Mouse (Mus musculus) forebrain, embryonic 15.5 days (tissue): ENCODE results near the gene Fads6. TPM values are rescaled to one million over a fixed set of nuclear protein-coding genes. Genes with fewer than 3 reads are reported as not detected.
A peak's percentile ranks its signal among the peaks of the same experiment; 100 is the strongest.

ENCODE experiments used
- ATAC-seq: fragments of 200-750 bp; cut with Nextera tagmentation; replicated peaks from 2 replicates; pipeline ENCODE4 v1.8.0; 2017; ENCODE audit warnings: mild to moderate bottlenecking, moderate TSS enrichment, moderate library complexity
- H3K27ac ChIP-seq: fragments of 300-500 bp; sonication (generic); replicated peaks from 2 replicates; pipeline ENCODE4 v1.5.1; 2015; ENCODE audit warnings: mild to moderate bottlenecking, inconsistent platforms
- H3K27me3 ChIP-seq: fragments of 300-500 bp; sonication (generic); 2 replicates; pipeline ENCODE4 v1.6.1; 2015; ENCODE audit warnings: inconsistent platforms
- H3K36me3 ChIP-seq: fragments of 300-500 bp; sonication (generic); 2 replicates; pipeline ENCODE4 v1.6.1; 2015; ENCODE audit warnings: mild to moderate bottlenecking, inconsistent platforms
- H3K4me1 ChIP-seq: fragments of 300-500 bp; sonication (generic); 2 replicates; pipeline ENCODE4 v1.6.1; 2015; ENCODE audit warnings: inconsistent platforms
- H3K4me2 ChIP-seq: fragments of 300-500 bp; sonication (generic); replicated peaks from 2 replicates; pipeline ENCODE4 v1.6.1; 2015; ENCODE audit warnings: mild to moderate bottlenecking, inconsistent platforms
- H3K4me3 ChIP-seq: fragments of 300-500 bp; sonication (generic); 2 replicates; pipeline ENCODE4 v1.5.1; 2015; ENCODE audit warnings: mild to moderate bottlenecking, inconsistent platforms
- H3K9ac ChIP-seq: fragments of 300-500 bp; sonication (generic); replicated peaks from 2 replicates; pipeline ENCODE4 v1.6.1; 2015; ENCODE audit warnings: mild to moderate bottlenecking, inconsistent platforms
- H3K9me3 ChIP-seq: fragments of 300-500 bp; sonication (generic); 2 replicates; pipeline ENCODE4 v1.6.1; 2016; ENCODE audit warnings: inconsistent platforms
- WGBS: fragments of 180-500 bp; shearing (Covaris S2); methylation state at CpG from one replicate; pipeline ENCODE4 v1.1.7; 2015; ENCODE audit warnings: mixed read lengths; 5-methylcytosine and 5-hydroxymethylcytosine counted together
- polyA plus RNA-seq: library from polyadenylated mRNA; unstranded; fragments of >200 nt; fragmentation: Nextera tagmentation; extraction: Ambion mirVana; gene quantifications from 2 replicates; pipeline ENCODE4 v1.2.1, GENCODE M21; 2015

The Fads6 gene
- polyA plus RNA-seq, 1 experiment from 2014 or later, result 0.37 TPM

DNA sequence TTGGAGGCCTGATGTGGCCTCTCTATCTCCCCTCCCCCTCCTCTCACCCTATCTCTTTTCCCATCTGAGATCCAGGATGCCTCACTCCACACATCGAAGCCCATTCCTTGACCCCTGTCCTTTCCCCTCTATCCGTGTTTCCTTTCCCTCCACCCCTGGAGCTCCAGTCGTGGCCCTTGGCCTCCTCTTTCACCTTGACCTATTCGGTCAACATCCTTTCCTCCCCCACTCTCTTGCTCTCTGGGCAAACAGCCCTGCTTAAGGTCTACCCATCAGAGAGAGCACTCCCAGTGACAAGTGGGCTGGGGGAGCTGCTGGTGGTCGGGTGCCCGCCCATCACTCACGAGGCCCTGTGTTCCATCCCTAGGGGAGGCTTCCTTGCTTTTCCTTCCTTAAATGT, 23.7 kb downstream of the Fads6 start:
- H3K9me3 ChIP-seq, result no peaks in the 10 kb centered on the region
- H3K27me3 ChIP-seq, result no peaks in the 10 kb centered on the region; the same call in 1 of the 2 replicates
- H3K36me3 ChIP-seq, result peaks cover 5% of the 10 kb centered on the region; the same call in 1 of the 2 replicates
- 78% methylated on average over 7 of the region's 7 CpGs for WGBS
- no peak for ATAC-seq
- no peak overlapping the region for H3K9ac ChIP-seq
- H3K4me1 ChIP-seq, result peaks cover 29% of the 10 kb centered on the region
- H3K4me2 ChIP-seq, result no peak overlapping the region
- no peak overlapping the region for H3K4me3 ChIP-seq
- no peak overlapping the region for H3K27ac ChIP-seq

DNA sequence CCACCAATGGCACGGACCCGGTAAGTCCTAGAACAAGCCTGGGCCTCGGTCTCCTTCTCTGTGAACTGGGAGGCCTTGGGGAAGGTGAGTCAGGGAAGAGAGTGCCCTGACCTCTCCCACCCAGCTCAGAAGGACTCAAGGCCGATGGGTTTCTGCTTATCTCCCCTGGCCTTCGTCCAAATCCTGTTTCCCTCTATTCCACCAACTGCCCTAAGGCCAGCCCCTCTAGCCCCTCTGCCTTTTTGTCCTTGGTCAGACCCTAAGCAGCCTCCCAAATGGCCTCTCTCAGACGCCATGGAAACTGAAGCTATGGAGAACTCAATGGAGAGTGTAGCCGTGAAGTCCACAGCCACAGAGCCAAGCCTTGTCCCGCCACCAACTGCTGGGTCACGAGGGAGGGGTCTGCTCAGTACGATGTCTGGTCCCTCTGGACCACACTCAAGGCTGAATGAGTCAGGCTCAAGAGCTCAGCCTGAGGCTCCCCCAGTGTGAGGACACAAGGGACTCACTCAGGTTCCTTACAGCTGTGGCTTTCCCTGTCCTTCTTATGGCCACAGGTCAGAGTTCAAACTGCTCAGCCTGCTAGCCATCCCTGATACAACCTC, 24.5 kb downstream of the Fads6 start:
- peaks cover 12% of the 10 kb centered on the region for H3K36me3 ChIP-seq
- no peaks in the 10 kb centered on the region for H3K9me3 ChIP-seq
- H3K4me1 ChIP-seq, result peaks cover 28% of the 10 kb centered on the region
- H3K4me2 ChIP-seq, result no peak overlapping the region
- ATAC-seq, result no peak
- H3K4me3 ChIP-seq, result no peak overlapping the region
- WGBS, result 81% methylated on average over 10 of the region's 10 CpGs
- no peak overlapping the region for H3K27ac ChIP-seq
- H3K9ac ChIP-seq, result no peak overlapping the region
- H3K27me3 ChIP-seq, result peaks cover 6% of the 10 kb centered on the region

DNA sequence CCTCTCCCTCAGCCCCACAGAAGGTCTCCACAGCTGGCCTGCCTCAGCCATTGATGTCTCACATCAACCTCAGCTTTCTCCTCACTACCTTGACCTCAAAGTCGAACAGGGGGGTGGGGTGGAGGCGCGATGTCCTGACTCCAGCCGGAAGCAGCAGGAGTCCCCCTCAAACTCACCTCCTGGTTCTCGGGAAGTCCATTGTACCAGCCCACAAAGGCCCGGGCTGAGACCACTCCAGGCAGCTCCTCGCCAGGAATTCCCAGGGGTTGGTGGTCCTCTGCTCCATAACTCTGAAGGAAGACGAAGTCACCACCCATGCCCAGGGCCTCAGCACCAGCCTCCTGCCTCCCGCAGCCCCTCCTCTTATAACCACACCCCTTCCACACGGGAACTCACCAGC, 26.0 kb downstream of the Fads6 start:
- ATAC-seq, result no peak
- WGBS, result 72% methylated on average over 10 of the region's 10 CpGs
- Histone ChIP-seq H3K36me3 (peaks cover 14% of the 10 kb centered on the region), H3K4me1 (peaks cover 30% of the 10 kb centered on the region), H3K9ac (no peak overlapping the region), H3K4me3 (no peak overlapping the region), H3K27me3 (peaks cover 21% of the 10 kb centered on the region), H3K27ac (no peak overlapping the region), H3K9me3 (no peaks in the 10 kb centered on the region), H3K4me2 (no peak overlapping the region)

DNA sequence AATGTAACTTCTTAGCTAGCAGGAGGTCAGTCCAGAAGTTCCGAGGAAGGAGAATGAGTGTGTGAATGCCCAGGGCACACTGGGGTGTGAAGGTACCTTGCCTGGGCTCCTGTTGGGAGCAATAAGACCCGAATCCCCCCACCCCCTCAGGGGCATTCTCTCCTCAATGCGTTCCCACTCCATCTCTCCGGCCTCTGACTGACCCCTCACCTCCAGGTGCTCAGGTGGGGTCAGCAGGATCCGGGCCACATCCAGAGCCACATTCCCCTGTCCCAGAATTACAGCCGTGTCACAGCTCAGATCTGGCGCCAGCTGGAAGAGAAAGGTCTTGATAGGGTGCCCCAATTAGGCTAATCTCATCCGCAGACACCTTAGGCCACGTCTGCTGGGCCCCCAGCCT, 26.4 kb downstream of the Fads6 start:
- 82% methylated on average over 9 of the region's 9 CpGs for WGBS
- H3K9me3 ChIP-seq, result no peaks in the 10 kb centered on the region

DNA sequence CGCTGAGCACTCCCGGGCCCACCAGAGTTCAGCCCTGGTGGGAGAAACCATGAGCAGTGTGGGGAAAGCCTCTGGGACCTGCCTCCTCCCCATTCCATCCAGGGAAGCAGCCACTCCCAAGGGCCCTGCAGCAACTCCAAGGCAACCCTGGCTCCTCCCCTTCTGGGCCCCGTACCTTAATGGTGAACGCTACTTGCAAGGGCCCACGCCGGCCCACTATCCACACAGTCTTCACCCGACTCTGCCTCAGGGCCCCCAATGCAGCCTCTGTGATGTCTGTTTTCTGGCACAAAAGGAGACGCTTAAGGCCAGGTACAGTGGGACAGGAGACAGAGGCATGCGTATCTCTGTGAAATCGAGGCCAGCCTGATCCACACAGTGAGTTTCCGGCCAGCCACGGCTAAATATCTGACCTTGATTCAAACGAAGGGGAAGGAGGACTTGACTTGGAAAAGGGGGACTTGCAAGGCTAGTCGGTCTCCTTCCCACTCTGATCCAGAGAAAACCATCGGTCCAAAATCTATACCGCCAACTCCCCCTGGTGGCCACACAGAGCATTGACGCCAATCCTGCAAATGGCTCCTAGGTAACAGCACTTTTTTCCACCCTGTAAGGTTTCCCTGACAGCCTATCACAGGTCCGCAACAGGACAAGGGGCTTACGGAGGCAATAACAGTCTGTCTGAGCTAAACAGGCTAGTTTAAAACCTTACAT, 27.2 kb downstream of the Fads6 start:
- peak; percentile 33 for ATAC-seq
- Histone ChIP-seq H3K4me1 (peaks cover 29% of the 10 kb centered on the region), H3K9ac (no peak overlapping the region), H3K9me3 (no peaks in the 10 kb centered on the region), H3K36me3 (peaks cover 14% of the 10 kb centered on the region), H3K4me3 (no peak overlapping the region), H3K4me2 (no peak overlapping the region), H3K27me3 (peaks cover 33% of the 10 kb centered on the region), H3K27ac (no peak overlapping the region)
- 31% methylated on average over 19 of the region's 19 CpGs for WGBS

More for the DNA sequence above, 26.4 kb downstream of the Fads6 start:
- Histone ChIP-seq H3K9ac (no peak overlapping the region), H3K4me3 (no peak overlapping the region), H3K36me3 (peaks cover 14% of the 10 kb centered on the region), H3K4me2 (no peak overlapping the region), H3K4me1 (peaks cover 30% of the 10 kb centered on the region), H3K27me3 (peaks cover 25% of the 10 kb centered on the region), H3K27ac (no peak overlapping the region)
- no peak for ATAC-seq

DNA sequence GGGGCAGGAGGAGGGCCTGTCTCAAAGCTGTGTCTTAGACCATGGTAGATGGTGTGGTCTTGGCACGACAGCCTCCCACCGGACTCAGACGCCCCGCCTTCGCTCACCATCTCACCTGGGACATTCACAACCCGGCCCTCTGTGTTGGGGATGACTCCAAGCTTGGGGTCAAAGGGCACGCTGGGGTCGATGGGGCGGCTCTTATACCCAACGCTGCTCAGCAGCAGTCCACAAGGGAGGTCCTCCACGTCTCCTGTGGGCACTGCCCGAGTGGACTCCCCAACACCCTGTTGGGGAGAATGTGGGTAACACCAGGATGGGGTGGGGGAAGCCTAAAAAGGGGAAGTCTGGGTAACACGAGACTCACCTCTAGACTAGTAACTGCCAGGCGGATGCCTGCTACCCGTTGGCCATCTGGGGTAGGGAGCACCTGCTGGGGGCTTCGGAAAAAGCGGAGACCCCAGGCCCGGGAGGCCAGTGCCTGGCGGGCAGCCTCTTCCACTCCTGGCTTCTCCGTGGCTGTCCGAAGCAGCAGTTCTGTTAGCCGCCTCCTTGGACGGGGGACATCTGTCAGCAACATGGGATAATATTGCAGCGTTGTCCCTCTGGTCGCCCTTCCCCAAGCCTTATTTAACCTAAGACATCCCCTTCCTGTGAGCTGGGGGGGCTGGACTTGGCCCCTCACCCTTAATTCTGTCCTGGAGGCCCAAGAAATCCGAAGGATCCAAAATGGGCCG, 28.0 kb downstream of the Fads6 start:
- H3K9ac ChIP-seq, result no peak overlapping the region
- H3K9me3 ChIP-seq, result no peaks in the 10 kb centered on the region
- H3K27me3 ChIP-seq, result peaks cover 41% of the 10 kb centered on the region
- H3K27ac ChIP-seq, result no peak overlapping the region
- peaks cover 27% of the 10 kb centered on the region for H3K4me1 ChIP-seq
- no peak for ATAC-seq
- peaks cover 14% of the 10 kb centered on the region for H3K36me3 ChIP-seq
- no peak overlapping the region for H3K4me2 ChIP-seq
- 95% methylated on average over 27 of the region's 27 CpGs for WGBS
- H3K4me3 ChIP-seq, result no peak overlapping the region

DNA sequence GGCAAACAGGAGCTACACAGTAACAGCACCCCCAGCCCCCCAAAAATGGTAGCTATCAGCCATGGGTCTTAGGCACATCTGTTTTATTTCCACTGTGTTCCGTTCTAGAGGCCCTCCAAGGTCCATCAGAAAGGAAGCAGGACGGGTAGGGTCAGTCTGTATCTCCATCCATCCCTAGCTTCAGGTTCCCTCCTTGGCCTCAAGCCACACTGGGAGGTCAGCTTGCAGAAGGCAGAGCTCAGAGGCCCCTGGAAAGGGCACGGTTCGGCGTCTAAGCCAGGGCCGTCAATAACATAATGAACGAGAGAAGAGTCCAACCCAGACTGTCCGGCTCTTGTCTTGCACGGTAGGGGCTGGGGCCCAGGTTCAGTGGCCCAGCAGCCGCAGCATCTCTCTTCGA, 29.5 kb downstream of the Fads6 start:
- H3K36me3 ChIP-seq, result peaks cover 14% of the 10 kb centered on the region
- WGBS, result 82% methylated on average over 11 of the region's 11 CpGs
- no peak overlapping the region for H3K4me2 ChIP-seq
- H3K27me3 ChIP-seq, result peaks cover 52% of the 10 kb centered on the region
- peaks cover 27% of the 10 kb centered on the region for H3K4me1 ChIP-seq
- H3K27ac ChIP-seq, result no peak overlapping the region
- H3K4me3 ChIP-seq, result no peak overlapping the region
- H3K9me3 ChIP-seq, result no peaks in the 10 kb centered on the region
- no peak overlapping the region for H3K9ac ChIP-seq
- ATAC-seq, result no peak

DNA sequence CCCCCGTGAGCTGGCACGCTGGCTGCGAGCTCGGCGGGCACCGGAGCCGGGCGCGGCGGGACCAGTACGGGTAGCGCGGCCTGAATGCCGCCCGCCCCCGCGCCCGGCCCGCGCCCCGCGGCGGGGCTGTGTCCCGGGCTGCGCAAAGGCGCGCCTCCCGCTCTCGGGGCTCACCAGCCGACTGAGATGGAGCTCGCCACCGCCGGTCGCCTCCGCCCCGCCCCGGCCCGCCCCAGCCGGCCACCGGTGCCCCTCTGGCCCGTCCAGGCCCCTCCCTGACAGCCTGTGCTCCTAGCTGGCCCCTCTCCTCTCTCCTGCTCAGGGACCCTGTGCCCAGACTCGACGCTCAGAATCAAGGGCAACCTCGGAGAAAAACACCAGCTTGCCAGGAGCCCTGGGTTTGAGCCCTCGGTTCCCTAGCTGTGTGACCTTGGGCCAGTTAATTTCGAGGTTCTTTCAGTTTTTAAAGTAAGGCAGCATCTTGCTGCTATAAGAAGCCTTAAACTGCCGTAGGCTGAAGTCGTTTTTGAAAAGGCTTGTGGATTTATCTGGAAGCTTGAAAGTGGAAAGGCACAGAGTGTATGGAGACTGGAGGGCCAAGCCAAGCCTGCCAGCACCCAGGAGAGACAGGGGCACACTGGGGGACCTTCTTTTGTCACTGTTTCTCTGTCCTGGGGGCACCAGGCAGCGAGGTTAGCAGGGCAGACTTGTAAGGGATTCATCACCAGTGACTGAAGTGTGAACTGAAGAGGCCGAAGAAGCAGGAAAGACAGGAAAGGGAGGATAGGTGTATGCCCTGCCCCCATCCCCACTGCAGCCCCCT, 30.2 kb downstream of the Fads6 start, which contains the start of gene Grin2c:
Gene Grin2c (minus strand): TSS at position 183 of the 823 bp plus-strand sequence.
- Histone ChIP-seq H3K4me1 (peaks cover 30% of the 10 kb centered on the region), H3K4me3 (peak within 1 kb of the TSS; percentile 31), H3K27me3 (peaks cover 58% of the 10 kb centered on the region), H3K9ac (0 out of 2 replicates have a peak within 1 kb of the TSS, but pooled peaks have one; percentile 0), H3K4me2 (peak within 1 kb of the TSS; percentile 51), H3K9me3 (no peaks in the 10 kb centered on the region), H3K36me3 (peaks cover 14% of the 10 kb centered on the region), H3K27ac (no peak within 1 kb of the TSS)
- no peak for ATAC-seq
- 5% methylated on average over 50 of the region's 50 CpGs for WGBS

DNA sequence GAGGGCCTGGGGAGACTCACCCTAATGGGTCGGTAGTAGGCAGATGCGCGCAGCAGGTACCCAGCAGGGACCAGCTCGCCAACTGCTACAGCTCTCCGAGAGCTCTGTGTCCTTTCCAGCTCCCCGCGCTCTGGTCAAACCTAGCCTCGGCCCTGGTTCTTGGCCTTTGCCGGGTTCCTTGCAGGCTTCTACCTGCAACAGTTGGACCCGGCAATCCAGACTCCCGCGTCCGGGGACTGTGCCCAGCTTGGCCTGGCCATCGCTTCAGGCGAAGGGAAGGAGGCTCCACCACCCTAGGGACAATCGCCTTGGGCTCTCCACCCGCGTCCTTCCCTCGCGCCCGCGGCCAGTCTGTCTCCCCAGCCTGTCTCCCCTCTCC, 31.1 kb downstream of the Fads6 start:
- 4% methylated on average over 22 of the region's 22 CpGs for WGBS
- Histone ChIP-seq H3K27ac (no peak overlapping the region), H3K4me3 (peak overlapping the region; percentile 31), H3K4me2 (peak overlapping the region; percentile 51), H3K9me3 (no peaks in the 10 kb centered on the region), H3K27me3 (peaks cover 64% of the 10 kb centered on the region), H3K36me3 (peaks cover 14% of the 10 kb centered on the region), H3K9ac (no peak overlapping the region), H3K4me1 (peaks cover 30% of the 10 kb centered on the region)
- ATAC-seq, result no peak

DNA sequence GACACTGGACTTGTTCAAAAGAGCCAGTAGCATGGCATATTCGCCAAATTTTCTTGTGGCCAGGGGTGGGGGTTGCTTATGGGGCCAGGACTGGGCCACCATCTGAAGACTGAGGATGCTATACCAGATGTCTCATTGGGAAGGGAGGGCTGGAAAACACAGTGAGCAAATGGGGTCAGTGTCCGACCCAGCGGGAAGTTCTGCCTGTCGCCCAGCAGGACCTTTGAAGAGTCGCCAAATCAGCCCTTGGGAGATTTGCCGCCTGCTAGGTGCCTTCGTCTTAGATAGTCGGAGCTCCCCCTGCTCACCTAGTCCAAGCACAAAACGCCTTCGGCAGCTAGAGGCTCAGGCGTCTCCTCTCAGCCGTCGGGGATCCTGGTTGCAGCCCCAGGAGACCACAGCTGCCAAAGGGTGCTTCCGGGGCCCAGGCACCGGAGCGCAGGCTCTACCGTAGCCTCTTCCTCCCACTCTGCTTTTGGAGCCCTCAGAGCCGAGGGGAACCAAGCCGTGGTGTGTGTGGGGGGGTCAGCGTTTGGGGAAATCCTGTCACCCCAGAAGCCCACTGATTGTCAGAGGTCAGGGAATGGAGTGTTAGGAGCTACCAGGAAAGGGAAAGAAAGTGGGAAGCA, 31.6 kb downstream of the Fads6 start:
- peaks cover 30% of the 10 kb centered on the region for H3K4me1 ChIP-seq
- H3K27ac ChIP-seq, result no peak overlapping the region
- no peak overlapping the region; the same call in 1 of the 2 replicates for H3K4me2 ChIP-seq
- ATAC-seq, result no peak
- H3K27me3 ChIP-seq, result peaks cover 68% of the 10 kb centered on the region
- H3K9ac ChIP-seq, result no peak overlapping the region
- WGBS, result 4% methylated on average over 20 of the region's 20 CpGs
- H3K36me3 ChIP-seq, result peaks cover 14% of the 10 kb centered on the region
- no peaks in the 10 kb centered on the region for H3K9me3 ChIP-seq
- peak overlapping the region; percentile 31; the same call in 1 of the 2 replicates for H3K4me3 ChIP-seq
